Mouse (Mus musculus): Measurements from ENCODE around the gene Dglucy.

The Dglucy gene

GRCm38 (mm10) chr12:100936737-100937136 is 157.9 kb downstream of the Dglucy start:
- DNase-seq: no peak

GRCm38 (mm10) chr12:100937441-100938360 is 158.8 kb downstream of the Dglucy start:
- no peak for DNase-seq

GRCm38 (mm10) chr12:100941361-100941760 is 162.5 kb downstream of the Dglucy start:
- DNase-seq: no peak

GRCm38 (mm10) chr12:100943146-100943545 is 164.3 kb downstream of the Dglucy start:
- DNase-seq: no peak

GRCm38 (mm10) chr12:100944921-100945336 is 166.1 kb downstream of the Dglucy start:
- DNase-seq: no peak

GRCm38 (mm10) chr12:100945501-100945900 is 166.6 kb downstream of the Dglucy start:
- DNase-seq: no peak

GRCm38 (mm10) chr12:100945948-100946347 is 167.1 kb downstream of the Dglucy start:
- no peak for DNase-seq
